Mouse (Mus musculus) embryo, embryonic 10 days (tissue): ENCODE data around the gene Abce1.

Experiments
- DNase-seq: peaks from one replicate; pipeline ENCODE4 v3.0.0-alpha.2; 2015; ENCODE audit warnings: low spot score

Gene Abce1

GRCm38 (mm10) chr8:79639586-79640451 lies 71.7 kb downstream of the Abce1 start, which contains the start of gene Otud4:
Otud4 (plus strand) TSS chr8:79639618.
- DNase-seq, result peak; percentile 62

GRCm38 (mm10) chr8:79638707-79639549 lies 72.6 kb downstream of the Abce1 start:
- DNase-seq, result peak; percentile 99

GRCm38 (mm10) chr8:79638001-79638706 lies 73.4 kb downstream of the Abce1 start:
- DNase-seq, result peak; percentile 4

GRCm38 (mm10) chr8:79637237-79637636 lies 74.3 kb downstream of the Abce1 start:
- DNase-seq, result no peak

- DNase-seq, result no peak
Measured at GRCm38 (mm10) chr8:79636151-79636550, 75.4 kb downstream of the Abce1 start.

- DNase-seq, result no peak
Measured at GRCm38 (mm10) chr8:79635491-79635890, 76.0 kb downstream of the Abce1 start.
